Mouse (Mus musculus) forebrain, embryonic 12.5 days (tissue): ENCODE results near the gene Mbnl2. TPM values are rescaled to one million over a fixed set of nuclear protein-coding genes. Genes with fewer than 3 reads are reported as not detected.

ENCODE experiments used
- ATAC-seq: fragments of 200-750 bp; cut with Nextera tagmentation; 2 replicates; pipeline ENCODE4 v1.8.0; 2017; ENCODE audit warnings: moderate TSS enrichment; ENCODE audit not compliant: low FRiP score
- H3K27ac ChIP-seq: fragments of 300-500 bp; sonication (generic); 2 replicates; pipeline ENCODE4 v1.5.1; 2016; ENCODE audit warnings: mild to moderate bottlenecking
- H3K27me3 ChIP-seq: fragments of 300-500 bp; sonication (generic); 2 replicates; pipeline ENCODE4 v1.6.1; 2016; ENCODE audit warnings: mild to moderate bottlenecking
- H3K36me3 ChIP-seq: fragments of 300-500 bp; sonication (generic); replicated peaks from 2 replicates; pipeline ENCODE4 v1.6.1; 2016; ENCODE audit warnings: mild to moderate bottlenecking
- H3K4me1 ChIP-seq: fragments of 300-500 bp; sonication (generic); 2 replicates; pipeline ENCODE4 v1.6.1; 2016
- H3K4me2 ChIP-seq: fragments of 300-500 bp; sonication (generic); 2 replicates; pipeline ENCODE4 v1.6.1; 2016; ENCODE audit warnings: mild to moderate bottlenecking, moderate library complexity
- H3K4me3 ChIP-seq: fragments of 300-500 bp; sonication (generic); replicated peaks from 2 replicates; pipeline ENCODE4 v1.5.1; 2016; ENCODE audit warnings: mild to moderate bottlenecking
- H3K9ac ChIP-seq: fragments of 300-500 bp; sonication (generic); 2 replicates; pipeline ENCODE4 v1.6.1; 2016; ENCODE audit warnings: mild to moderate bottlenecking
- H3K9me3 ChIP-seq: fragments of 300-500 bp; sonication (generic); 2 replicates; pipeline ENCODE4 v1.6.1; 2016
- WGBS: fragments of 180-500 bp; shearing (Covaris S2); methylation state at CpG from one replicate; pipeline ENCODE4 v1.1.7; 2016; 5-methylcytosine and 5-hydroxymethylcytosine counted together
- polyA plus RNA-seq: library from polyadenylated mRNA; unstranded; fragments of >200 nt; fragmentation: Nextera tagmentation; extraction: Ambion mirVana; gene quantifications from 2 replicates; pipeline ENCODE4 v1.2.1, GENCODE M21; 2016

Gene Mbnl2
- polyA plus RNA-seq: 29.4 and 32.5 TPM in 2 replicates

GRCm38 (mm10) chr14:120275246-120276238, at the start of gene Mbnl2:
Mbnl2 (plus strand) TSS chr14:120275669.
- Histone ChIP-seq H3K9ac (peak within 1 kb of the TSS; percentile 59), H3K4me1 (peaks cover 45% of the 10 kb centered on the region), H3K4me2 (peak within 1 kb of the TSS; percentile 65), H3K36me3 (no peaks in the 10 kb centered on the region), H3K27ac (peak within 1 kb of the TSS; percentile 89), H3K9me3 (no peaks in the 10 kb centered on the region), H3K27me3 (no peaks in the 10 kb centered on the region; the same call in 1 of the 2 replicates), H3K4me3 (peak within 1 kb of the TSS; percentile 60)
- WGBS: under 1% methylated on average over 35 of the region's 35 CpGs
- peak; percentile 99 for ATAC-seq

GRCm38 (mm10) chr14:120232076-120232496, 43.4 kb upstream of the Mbnl2 start:
- no peaks in the 10 kb centered on the region for H3K36me3 ChIP-seq
- no peak overlapping the region for H3K4me3 ChIP-seq
- ATAC-seq: no peak
- no peaks in the 10 kb centered on the region for H3K27me3 ChIP-seq
- H3K4me2 ChIP-seq: no peak overlapping the region
- WGBS: 73% methylated on average over 7 of the region's 7 CpGs
- no peaks in the 10 kb centered on the region for H3K4me1 ChIP-seq
- H3K9ac ChIP-seq: no peak overlapping the region
- H3K9me3 ChIP-seq: 0 out of 2 replicates have a peak, but pooled peaks cover 3% of the 10 kb centered on the region
- no peak overlapping the region for H3K27ac ChIP-seq

- ATAC-seq: no peak
- H3K27me3 ChIP-seq: no peaks in the 10 kb centered on the region
- no peaks in the 10 kb centered on the region for H3K9me3 ChIP-seq
- no peak overlapping the region for H3K4me2 ChIP-seq
- H3K4me1 ChIP-seq: no peaks in the 10 kb centered on the region
- no peaks in the 10 kb centered on the region for H3K36me3 ChIP-seq
- no peak overlapping the region for H3K9ac ChIP-seq
- no peak overlapping the region for H3K4me3 ChIP-seq
- no peak overlapping the region for H3K27ac ChIP-seq
- WGBS: 71% methylated on average over 7 of the region's 7 CpGs
Measured at GRCm38 (mm10) chr14:120235610-120236009, 39.9 kb upstream of the Mbnl2 start.

GRCm38 (mm10) chr14:120238501-120238900, 37.0 kb upstream of the Mbnl2 start:
- Histone ChIP-seq H3K4me1 (no peaks in the 10 kb centered on the region), H3K9ac (no peak overlapping the region), H3K4me2 (no peak overlapping the region), H3K4me3 (no peak overlapping the region), H3K27me3 (no peaks in the 10 kb centered on the region), H3K27ac (no peak overlapping the region), H3K9me3 (no peaks in the 10 kb centered on the region), H3K36me3 (no peaks in the 10 kb centered on the region)
- ATAC-seq: no peak

DNA sequence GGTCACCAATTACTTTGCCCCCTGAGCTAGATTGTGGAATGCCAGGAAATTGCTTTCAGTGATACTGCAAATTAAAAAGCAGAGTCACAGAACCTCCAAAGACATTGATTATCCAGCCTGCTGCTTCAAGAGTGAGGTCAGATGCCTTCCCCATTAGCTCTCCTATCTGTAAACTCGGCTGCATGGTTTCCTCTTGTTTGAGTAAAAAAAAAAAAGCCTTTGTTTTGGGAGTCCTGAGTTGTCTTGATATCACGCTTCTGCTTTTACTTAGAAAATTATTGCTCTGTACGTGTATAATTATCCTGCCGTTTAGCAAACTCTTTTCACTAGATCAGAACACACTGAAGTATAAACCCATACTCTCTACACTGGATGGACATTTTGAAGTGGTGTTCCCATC, 35.3 kb upstream of the Mbnl2 start:
- Histone ChIP-seq H3K9ac (no peak overlapping the region), H3K27ac (no peak overlapping the region), H3K4me2 (no peak overlapping the region), H3K4me1 (0 out of 2 replicates have a peak, but pooled peaks cover 3% of the 10 kb centered on the region), H3K36me3 (no peaks in the 10 kb centered on the region), H3K4me3 (no peak overlapping the region), H3K9me3 (no peaks in the 10 kb centered on the region), H3K27me3 (no peaks in the 10 kb centered on the region)
- 64% methylated on average over 4 of the region's 4 CpGs for WGBS
- ATAC-seq: no peak

- Histone ChIP-seq H3K9me3 (no peaks in the 10 kb centered on the region), H3K4me2 (no peak overlapping the region), H3K27me3 (no peaks in the 10 kb centered on the region), H3K4me3 (no peak overlapping the region), H3K27ac (no peak overlapping the region), H3K9ac (no peak overlapping the region), H3K36me3 (no peaks in the 10 kb centered on the region), H3K4me1 (0 out of 2 replicates have a peak, but pooled peaks cover 3% of the 10 kb centered on the region)
- no peak for ATAC-seq
- WGBS: 78% methylated on average over 5 of the region's 5 CpGs
Measured at GRCm38 (mm10) chr14:120242711-120243110, 32.8 kb upstream of the Mbnl2 start.

DNA sequence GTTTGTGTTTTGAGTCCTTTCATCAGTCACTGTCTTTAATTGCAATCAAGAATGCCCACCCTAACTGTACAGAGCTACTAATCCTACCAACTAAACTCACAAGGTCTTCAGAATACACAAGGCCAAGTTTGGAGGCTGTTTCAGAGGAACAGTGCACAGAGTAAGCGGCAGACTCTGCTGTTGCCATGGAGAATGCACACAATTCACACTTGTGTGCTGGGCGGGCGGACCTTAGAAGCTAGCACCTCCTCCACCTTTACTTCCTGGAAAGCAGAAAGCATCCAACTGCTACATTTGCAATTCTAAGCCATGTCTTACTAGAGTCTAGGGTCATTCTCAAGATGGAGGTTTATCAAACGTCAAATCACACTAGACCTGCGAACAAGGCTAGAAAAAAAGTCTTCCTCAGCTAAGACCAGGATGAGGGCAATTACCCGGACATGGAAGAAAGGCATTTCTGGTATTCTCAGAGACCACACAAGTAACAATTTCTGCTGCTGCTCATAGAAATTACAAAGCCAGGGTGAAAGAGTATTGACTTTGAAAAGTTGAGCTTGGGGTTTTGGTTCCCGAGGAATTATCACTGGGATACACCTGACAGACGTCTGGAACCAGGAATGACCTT, 30.3 kb upstream of the Mbnl2 start:
- Histone ChIP-seq H3K27me3 (no peaks in the 10 kb centered on the region), H3K27ac (no peak overlapping the region), H3K9me3 (no peaks in the 10 kb centered on the region), H3K4me1 (0 out of 2 replicates have a peak, but pooled peaks cover 3% of the 10 kb centered on the region), H3K36me3 (no peaks in the 10 kb centered on the region), H3K9ac (no peak overlapping the region), H3K4me2 (no peak overlapping the region), H3K4me3 (no peak overlapping the region)
- WGBS: 77% methylated on average over 8 of the region's 8 CpGs
- ATAC-seq: no peak

GRCm38 (mm10) chr14:120253331-120253730, 22.1 kb upstream of the Mbnl2 start:
- Histone ChIP-seq H3K36me3 (no peaks in the 10 kb centered on the region), H3K4me3 (no peak overlapping the region), H3K9ac (no peak overlapping the region), H3K4me2 (no peak overlapping the region), H3K27me3 (no peaks in the 10 kb centered on the region), H3K4me1 (no peaks in the 10 kb centered on the region), H3K27ac (no peak overlapping the region), H3K9me3 (0 out of 2 replicates have a peak, but pooled peaks cover 4% of the 10 kb centered on the region)
- WGBS: 78% methylated on average over 7 of the region's 7 CpGs
- no peak for ATAC-seq

DNA sequence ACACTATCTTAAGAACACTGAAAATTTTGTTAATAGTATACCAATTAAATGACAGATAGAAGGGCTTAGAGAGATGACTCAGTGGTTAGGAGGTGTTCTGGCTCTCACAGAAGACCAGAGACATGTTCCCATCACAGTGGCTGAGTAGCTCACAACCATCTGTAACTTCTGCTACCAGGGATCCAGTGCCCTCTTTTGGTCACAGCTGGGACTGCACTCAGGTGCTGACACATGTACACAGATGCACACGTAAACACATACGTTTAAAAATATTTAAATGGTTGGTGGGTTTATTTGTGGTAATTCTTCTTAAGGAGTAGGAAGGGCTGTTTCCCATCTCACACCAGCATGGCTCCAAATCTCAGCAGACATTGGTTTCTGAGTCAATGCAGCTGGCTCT, 19.3 kb upstream of the Mbnl2 start:
- Histone ChIP-seq H3K4me2 (no peak overlapping the region), H3K9me3 (0 out of 2 replicates have a peak, but pooled peaks cover 4% of the 10 kb centered on the region), H3K4me3 (no peak overlapping the region), H3K36me3 (no peaks in the 10 kb centered on the region), H3K9ac (no peak overlapping the region), H3K4me1 (no peaks in the 10 kb centered on the region), H3K27ac (no peak overlapping the region), H3K27me3 (no peaks in the 10 kb centered on the region)
- WGBS: 97% methylated on average over 2 of the region's 2 CpGs
- ATAC-seq: no peak

GRCm38 (mm10) chr14:120256623-120257384, 18.7 kb upstream of the Mbnl2 start:
- Histone ChIP-seq H3K27ac (no peak overlapping the region), H3K4me3 (no peak overlapping the region), H3K27me3 (no peaks in the 10 kb centered on the region), H3K9ac (no peak overlapping the region), H3K36me3 (no peaks in the 10 kb centered on the region), H3K4me1 (no peaks in the 10 kb centered on the region), H3K9me3 (0 out of 2 replicates have a peak, but pooled peaks cover 4% of the 10 kb centered on the region), H3K4me2 (no peak overlapping the region)
- no peak for ATAC-seq
- 81% methylated on average over 15 of the region's 15 CpGs for WGBS

DNA sequence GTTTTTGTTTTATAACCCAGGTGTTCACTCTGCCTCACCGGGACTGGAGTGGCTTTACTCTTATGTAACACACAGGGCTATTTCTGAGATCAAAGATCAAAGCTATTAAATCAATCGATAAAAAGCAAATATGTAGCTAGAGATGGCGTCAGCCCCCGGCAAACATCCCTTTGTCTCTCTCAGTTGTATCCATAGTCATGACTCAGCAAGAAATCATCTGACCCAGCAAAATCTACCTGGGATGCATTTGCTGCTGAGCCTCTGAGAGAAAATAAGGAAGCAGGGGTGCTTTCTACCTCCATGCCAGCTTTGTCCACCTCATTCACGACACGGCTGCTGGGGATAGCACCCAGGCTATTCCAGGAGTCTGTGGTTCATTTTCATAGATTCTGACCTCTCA, 18.0 kb upstream of the Mbnl2 start:
- Histone ChIP-seq H3K27me3 (no peaks in the 10 kb centered on the region), H3K27ac (no peak overlapping the region), H3K36me3 (no peaks in the 10 kb centered on the region), H3K9ac (no peak overlapping the region), H3K4me1 (no peaks in the 10 kb centered on the region), H3K4me3 (no peak overlapping the region), H3K9me3 (0 out of 2 replicates have a peak, but pooled peaks cover 4% of the 10 kb centered on the region), H3K4me2 (no peak overlapping the region)
- no peak for ATAC-seq
- 78% methylated on average over 6 of the region's 6 CpGs for WGBS

DNA sequence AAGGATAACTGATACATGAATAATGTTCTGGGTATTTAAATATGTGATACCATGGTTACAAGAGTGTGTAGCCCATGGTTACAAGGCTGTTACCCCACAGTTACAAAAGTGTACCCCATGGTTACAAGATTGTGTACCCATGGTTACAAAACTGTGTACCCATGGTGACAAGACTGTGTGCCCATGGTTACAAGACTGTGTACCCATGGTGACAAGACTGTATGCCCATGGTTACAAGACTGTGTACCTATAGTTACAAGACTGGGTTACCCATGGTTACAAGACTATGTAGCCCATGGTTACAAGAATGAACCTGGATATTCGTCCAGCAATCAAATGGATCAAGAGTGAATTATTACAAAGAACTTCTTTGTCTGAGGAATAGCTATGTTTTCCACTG, 16.0 kb upstream of the Mbnl2 start:
- no peaks in the 10 kb centered on the region for H3K4me1 ChIP-seq

More for the DNA sequence above, 16.0 kb upstream of the Mbnl2 start:
- Histone ChIP-seq H3K9ac (no peak overlapping the region), H3K36me3 (no peaks in the 10 kb centered on the region), H3K27me3 (no peaks in the 10 kb centered on the region), H3K27ac (no peak overlapping the region), H3K4me3 (no peak overlapping the region), H3K4me2 (no peak overlapping the region), H3K9me3 (0 out of 2 replicates have a peak, but pooled peaks cover 4% of the 10 kb centered on the region)
- no peak for ATAC-seq
- WGBS: 80% methylated on average over 1 of the region's 1 CpGs
